Mouse (Mus musculus): ENCODE measurements around the gene Zfp14. TPM values are rescaled to one million over a fixed set of nuclear protein-coding genes. Genes with fewer than 3 reads are reported as not detected.
A peak's percentile ranks its signal among the peaks of the same experiment; 100 is the strongest.

Zfp14 gene
- polyA plus RNA-seq, 1 experiment from 2014 or later: 5.0 TPM

DNA sequence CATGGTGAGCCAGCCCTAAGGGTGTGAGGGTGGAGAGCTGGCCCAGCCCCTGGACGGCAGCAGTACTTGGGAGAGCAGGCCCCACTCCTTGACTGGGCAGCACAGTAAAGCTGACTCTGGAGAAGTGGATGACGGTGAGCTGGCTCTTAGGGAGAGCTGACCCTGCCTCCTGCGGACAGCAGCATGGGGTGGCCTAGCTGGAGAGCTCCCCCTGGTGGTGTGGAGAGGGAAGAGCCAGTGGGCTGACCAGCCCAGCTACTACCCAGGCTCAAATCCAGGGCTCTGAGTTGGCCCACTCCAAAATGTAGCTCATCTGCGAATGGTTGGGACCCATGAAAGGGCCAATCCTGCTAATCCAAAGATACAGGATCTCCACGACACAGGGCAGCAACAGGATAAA is 13.4 kb upstream of the Zfp14 start:
- Histone ChIP-seq H3K4me3 (no peak overlapping the region), H3K36me3 (peaks cover 88% of the 10 kb centered on the region)
- WGBS: 82% methylated on average over 5 of the region's 5 CpGs

DNA sequence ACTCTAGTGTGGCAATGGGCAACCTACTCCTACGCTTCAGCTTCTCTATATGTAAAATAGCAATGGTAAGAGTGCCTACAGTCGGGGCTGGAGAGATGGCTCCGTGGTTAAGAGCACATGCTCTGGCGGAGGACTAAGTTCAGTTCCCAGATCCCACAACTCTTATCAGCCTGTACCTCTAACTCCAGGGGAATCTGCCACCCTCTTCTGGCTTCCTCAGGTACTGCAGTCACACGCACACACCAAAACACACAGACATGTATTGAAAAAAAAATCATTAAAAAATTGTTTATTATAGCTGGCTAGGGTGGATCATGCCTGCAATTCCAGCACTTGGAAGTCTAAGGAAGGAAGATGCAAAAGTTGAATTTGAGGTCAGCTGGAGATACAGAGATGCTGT is 11.3 kb upstream of the Zfp14 start:
- peaks cover 86% of the 10 kb centered on the region for H3K36me3 ChIP-seq

More for the DNA sequence above, 13.4 kb upstream of the Zfp14 start:
- no peaks in the 10 kb centered on the region for H3K4me1 ChIP-seq (replicated peaks)
- no peaks in the 10 kb centered on the region for H3K9me3 ChIP-seq
- H3K27me3 ChIP-seq (ENCODE audit: insufficient read depth, poor library complexity, severe bottlenecking): no peaks in the 10 kb centered on the region
- no peak overlapping the region for H3K27ac ChIP-seq
- DNase-seq (ENCODE audit: low spot score): no peak

DNA sequence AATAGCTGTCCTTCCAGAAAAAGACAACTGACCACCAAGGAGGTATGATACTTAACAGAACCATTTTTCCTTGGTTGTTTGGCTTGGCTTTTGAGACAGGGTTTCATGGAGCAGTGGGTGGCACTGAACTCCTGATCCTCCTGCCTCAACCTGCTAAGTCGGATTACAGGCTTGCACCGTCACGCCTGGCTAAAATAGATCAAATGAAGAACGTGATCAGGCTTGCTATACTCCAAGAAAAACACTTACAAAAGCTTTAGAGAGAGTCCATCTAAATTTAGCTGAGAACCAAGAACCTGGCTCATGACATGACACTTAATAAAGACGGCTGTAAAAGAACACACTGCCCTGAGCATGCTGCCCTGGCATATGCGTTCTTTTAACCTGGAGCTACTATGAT is 9.2 kb upstream of the Zfp14 start:
- no peak for DNase-seq (ENCODE audit: low spot score)
- H3K4me3 ChIP-seq: no peak overlapping the region
- H3K27ac ChIP-seq: no peak overlapping the region
- peaks cover 93% of the 10 kb centered on the region for H3K36me3 ChIP-seq
- H3K4me1 ChIP-seq (replicated peaks): no peaks in the 10 kb centered on the region
- 93% methylated on average over 6 of the region's 6 CpGs for WGBS
- H3K27me3 ChIP-seq (ENCODE audit: insufficient read depth, poor library complexity, severe bottlenecking): no peaks in the 10 kb centered on the region
- H3K9me3 ChIP-seq: no peaks in the 10 kb centered on the region

More for the DNA sequence above, 11.3 kb upstream of the Zfp14 start:
- Histone ChIP-seq H3K4me3 (no peak overlapping the region), H3K27me3 (ENCODE audit: insufficient read depth, poor library complexity, severe bottlenecking) (no peaks in the 10 kb centered on the region), H3K27ac (no peak overlapping the region), H3K9me3 (no peaks in the 10 kb centered on the region), H3K4me1 (replicated peaks) (no peaks in the 10 kb centered on the region)
- DNase-seq (ENCODE audit: low spot score): peak; percentile 21
- 80% methylated on average over 5 of the region's 5 CpGs for WGBS

GRCm38 (mm10) chr7:30053591-30053990 is 2.4 kb upstream of the Zfp14 start:
- Histone ChIP-seq H3K27ac (no peak overlapping the region), H3K27me3 (ENCODE audit: insufficient read depth, poor library complexity, severe bottlenecking) (no peaks in the 10 kb centered on the region), H3K36me3 (peaks cover 45% of the 10 kb centered on the region), H3K9me3 (no peaks in the 10 kb centered on the region), H3K4me3 (no peak overlapping the region), H3K4me1 (replicated peaks) (peaks cover 16% of the 10 kb centered on the region)
- DNase-seq (ENCODE audit: low spot score): no peak
- whole genome bisulfite sequencing: 9% methylated on average over 3 of the region's 3 CpGs

- DNase-seq (ENCODE audit: low spot score): no peak
- H3K27me3 ChIP-seq (ENCODE audit: insufficient read depth, poor library complexity, severe bottlenecking): no peaks in the 10 kb centered on the region
- 96% methylated on average over 4 of the region's 4 CpGs for WGBS
Observed at GRCm38 (mm10) chr7:30048126-30048525, 3.1 kb downstream of the Zfp14 start.

GRCm38 (mm10) chr7:30044354-30044753 is 6.8 kb downstream of the Zfp14 start:
- WGBS: 68% methylated on average over 9 of the region's 9 CpGs
- H3K36me3 ChIP-seq: peaks cover 3% of the 10 kb centered on the region
- H3K27me3 ChIP-seq (ENCODE audit: insufficient read depth, poor library complexity, severe bottlenecking): no peaks in the 10 kb centered on the region
- H3K4me3 ChIP-seq: no peak overlapping the region
- no peak for DNase-seq (ENCODE audit: low spot score)
- H3K4me1 ChIP-seq (replicated peaks): no peaks in the 10 kb centered on the region
- no peaks in the 10 kb centered on the region for H3K9me3 ChIP-seq
- H3K27ac ChIP-seq: no peak overlapping the region

More at GRCm38 (mm10) chr7:30048126-30048525, 3.1 kb downstream of the Zfp14 start:
- Histone ChIP-seq H3K4me1 (replicated peaks) (peaks cover 16% of the 10 kb centered on the region), H3K4me3 (no peak overlapping the region), H3K27ac (no peak overlapping the region), H3K36me3 (peaks cover 10% of the 10 kb centered on the region), H3K9me3 (no peaks in the 10 kb centered on the region)

DNA sequence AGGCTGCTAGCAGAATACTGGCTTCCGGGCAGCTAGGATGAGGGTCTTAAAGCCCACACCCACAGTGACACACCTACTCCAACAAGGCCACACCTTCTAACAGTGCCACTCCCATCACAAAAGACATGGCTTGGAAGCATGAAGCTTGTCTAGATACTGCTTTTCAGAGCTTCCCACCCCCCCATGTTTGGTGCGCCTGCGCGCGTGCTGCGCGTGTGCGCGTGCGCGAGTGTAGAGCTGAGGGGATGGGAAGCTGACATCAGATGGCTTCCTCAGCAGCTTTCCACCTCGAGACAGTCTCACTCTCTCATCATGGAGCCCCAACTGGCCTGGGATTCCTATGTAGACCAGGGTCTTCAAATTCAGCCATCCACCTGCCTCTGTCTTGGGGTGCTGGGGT is 16.8 kb downstream of the Zfp14 start:
- Histone ChIP-seq H3K4me1 (replicated peaks) (peaks cover 6% of the 10 kb centered on the region; the same call in 1 of the 2 replicates), H3K4me3 (no peak overlapping the region), H3K9me3 (no peaks in the 10 kb centered on the region), H3K36me3 (peaks cover 22% of the 10 kb centered on the region), H3K27ac (no peak overlapping the region), H3K27me3 (ENCODE audit: insufficient read depth, poor library complexity, severe bottlenecking) (no peaks in the 10 kb centered on the region)
- WGBS: 94% methylated on average over 12 of the region's 12 CpGs
- no peak for DNase-seq (ENCODE audit: low spot score)

GRCm38 (mm10) chr7:30031379-30031778 is 19.8 kb downstream of the Zfp14 start:
- Histone ChIP-seq H3K36me3 (peaks cover 22% of the 10 kb centered on the region), H3K27me3 (ENCODE audit: insufficient read depth, poor library complexity, severe bottlenecking) (no peaks in the 10 kb centered on the region)
- no peak for DNase-seq (ENCODE audit: low spot score)

DNA sequence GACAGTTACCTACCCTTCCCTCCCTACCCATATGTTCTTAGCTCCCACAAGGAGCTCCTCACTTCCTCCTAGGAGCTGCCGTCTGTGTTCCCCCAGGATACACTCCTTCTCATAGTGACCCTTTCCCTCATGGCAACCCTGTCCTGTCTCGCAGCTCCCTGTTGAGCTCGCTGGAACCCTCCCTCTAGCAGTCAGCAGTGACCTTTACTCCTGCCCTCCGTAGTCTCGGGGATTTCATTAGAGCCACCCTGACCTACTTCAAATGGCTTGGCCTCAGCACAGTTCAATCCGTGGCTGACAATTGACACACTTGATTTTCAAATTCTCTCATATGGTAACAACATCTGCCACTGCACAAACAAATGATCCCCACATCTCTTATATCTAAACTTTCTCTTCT is 20.5 kb downstream of the Zfp14 start:
- Histone ChIP-seq H3K27ac (no peak overlapping the region), H3K36me3 (peaks cover 29% of the 10 kb centered on the region), H3K4me3 (no peak overlapping the region), H3K27me3 (ENCODE audit: insufficient read depth, poor library complexity, severe bottlenecking) (no peaks in the 10 kb centered on the region), H3K9me3 (no peaks in the 10 kb centered on the region), H3K4me1 (replicated peaks) (peaks cover 6% of the 10 kb centered on the region; the same call in 1 of the 2 replicates)
- DNase-seq (ENCODE audit: low spot score): no peak
- 29% methylated on average over 6 of the region's 6 CpGs for WGBS

More at GRCm38 (mm10) chr7:30031379-30031778, 19.8 kb downstream of the Zfp14 start:
- no peak overlapping the region for H3K4me3 ChIP-seq
- no peak overlapping the region for H3K27ac ChIP-seq
- WGBS: 85% methylated on average over 3 of the region's 3 CpGs
- no peaks in the 10 kb centered on the region for H3K9me3 ChIP-seq
- H3K4me1 ChIP-seq (replicated peaks): peaks cover 6% of the 10 kb centered on the region; the same call in 1 of the 2 replicates

DNA sequence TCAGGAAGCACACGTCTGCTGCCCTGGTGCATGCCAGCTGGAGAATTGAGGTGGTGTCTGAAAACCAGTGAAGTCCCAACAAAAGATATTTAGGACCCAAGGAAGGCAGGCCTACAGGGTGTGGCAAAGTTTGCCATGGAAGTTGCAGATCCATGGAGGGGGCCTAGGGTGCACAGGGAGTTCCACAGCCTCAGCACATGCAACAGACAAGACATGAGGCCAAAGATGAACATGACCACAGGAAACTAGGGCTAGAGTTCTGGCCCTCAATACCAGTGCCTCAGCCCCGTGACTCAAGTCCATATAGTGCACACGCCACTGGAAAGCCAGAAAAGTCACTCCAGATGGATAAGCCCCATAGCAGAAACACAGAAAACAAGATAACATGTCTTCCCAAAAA is 22.6 kb downstream of the Zfp14 start:
- Histone ChIP-seq H3K4me3 (no peak overlapping the region), H3K4me1 (replicated peaks) (peaks cover 6% of the 10 kb centered on the region; the same call in 1 of the 2 replicates), H3K9me3 (no peaks in the 10 kb centered on the region), H3K27ac (no peak overlapping the region), H3K27me3 (ENCODE audit: insufficient read depth, poor library complexity, severe bottlenecking) (no peaks in the 10 kb centered on the region), H3K36me3 (peaks cover 50% of the 10 kb centered on the region)
- DNase-seq (ENCODE audit: low spot score): no peak
- 90% methylated on average over 3 of the region's 3 CpGs for WGBS

- 75% methylated on average over 4 of the region's 4 CpGs for WGBS
- peaks cover 6% of the 10 kb centered on the region; the same call in 1 of the 2 replicates for H3K4me1 ChIP-seq (replicated peaks)
- H3K27ac ChIP-seq: no peak overlapping the region
- H3K36me3 ChIP-seq: peaks cover 62% of the 10 kb centered on the region
- no peak overlapping the region for H3K4me3 ChIP-seq
- no peaks in the 10 kb centered on the region for H3K9me3 ChIP-seq
- no peaks in the 10 kb centered on the region for H3K27me3 ChIP-seq (ENCODE audit: insufficient read depth, poor library complexity, severe bottlenecking)
- DNase-seq (ENCODE audit: low spot score): no peak
Observed at GRCm38 (mm10) chr7:30027331-30027730, 23.8 kb downstream of the Zfp14 start.

GRCm38 (mm10) chr7:30025358-30025757 is 25.8 kb downstream of the Zfp14 start:
- H3K9me3 ChIP-seq: no peaks in the 10 kb centered on the region
- H3K27ac ChIP-seq: no peak overlapping the region
- H3K27me3 ChIP-seq (ENCODE audit: insufficient read depth, poor library complexity, severe bottlenecking): no peaks in the 10 kb centered on the region
- H3K4me3 ChIP-seq: no peak overlapping the region
- H3K36me3 ChIP-seq: peaks cover 82% of the 10 kb centered on the region
- WGBS: 82% methylated on average over 5 of the region's 5 CpGs
- H3K4me1 ChIP-seq (replicated peaks): peaks cover under 1% of the 10 kb centered on the region; the same call in 1 of the 2 replicates
- no peak for DNase-seq (ENCODE audit: low spot score)

DNA sequence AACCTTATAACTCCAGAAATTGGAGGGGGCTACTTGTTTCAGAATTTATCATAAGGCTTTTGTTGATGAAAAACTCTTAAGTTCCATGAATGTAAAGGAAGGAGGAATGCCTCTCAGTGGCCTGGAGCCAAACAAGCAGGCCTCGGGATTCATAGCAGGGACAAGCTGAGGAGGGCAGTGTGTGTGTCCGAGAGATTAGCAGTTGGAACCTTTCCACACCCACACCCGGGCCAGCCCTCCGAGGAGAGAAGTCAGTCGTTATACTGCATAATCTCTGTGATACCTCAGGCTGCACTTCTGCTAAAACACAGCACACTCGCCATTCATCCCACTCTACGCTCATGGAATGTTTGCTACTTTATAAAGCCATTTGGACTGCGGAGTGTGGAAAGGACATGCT is 27.4 kb downstream of the Zfp14 start:
- WGBS: 95% methylated on average over 8 of the region's 8 CpGs
- Histone ChIP-seq H3K36me3 (peaks cover 96% of the 10 kb centered on the region), H3K27ac (no peak overlapping the region), H3K4me1 (replicated peaks) (no peaks in the 10 kb centered on the region), H3K9me3 (no peaks in the 10 kb centered on the region), H3K27me3 (ENCODE audit: insufficient read depth, poor library complexity, severe bottlenecking) (no peaks in the 10 kb centered on the region), H3K4me3 (no peak overlapping the region)
- DNase-seq (ENCODE audit: low spot score): no peak

DNA sequence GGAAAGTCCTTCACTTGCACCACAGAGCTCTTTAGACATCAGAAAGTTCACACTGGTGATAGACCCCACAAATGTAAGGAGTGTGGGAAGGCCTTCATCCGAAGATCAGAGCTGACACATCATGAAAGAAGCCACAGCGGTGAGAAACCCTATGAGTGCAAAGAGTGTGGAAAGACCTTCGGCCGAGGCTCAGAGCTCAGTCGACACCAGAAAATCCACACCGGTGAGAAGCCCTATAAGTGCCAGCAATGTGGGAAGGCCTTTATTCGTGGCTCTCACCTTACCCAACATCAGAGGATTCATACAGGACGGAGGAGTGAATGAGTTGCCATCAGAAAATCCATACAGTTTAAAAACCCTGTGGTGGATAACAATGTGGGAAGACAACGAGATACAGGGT is 27.9 kb downstream of the Zfp14 start:
- H3K4me1 ChIP-seq (replicated peaks): no peaks in the 10 kb centered on the region
- H3K4me3 ChIP-seq: no peak overlapping the region
- 94% methylated on average over 9 of the region's 9 CpGs for WGBS
- H3K9me3 ChIP-seq: no peaks in the 10 kb centered on the region
- no peaks in the 10 kb centered on the region for H3K27me3 ChIP-seq (ENCODE audit: insufficient read depth, poor library complexity, severe bottlenecking)
- DNase-seq (ENCODE audit: low spot score): no peak
- no peak overlapping the region for H3K27ac ChIP-seq
- H3K36me3 ChIP-seq: peaks cover 97% of the 10 kb centered on the region

Data from hindbrain, embryonic 10.5 days (tissue).